Mouse (Mus musculus): ENCODE results near the gene Grin2b.

DNA sequence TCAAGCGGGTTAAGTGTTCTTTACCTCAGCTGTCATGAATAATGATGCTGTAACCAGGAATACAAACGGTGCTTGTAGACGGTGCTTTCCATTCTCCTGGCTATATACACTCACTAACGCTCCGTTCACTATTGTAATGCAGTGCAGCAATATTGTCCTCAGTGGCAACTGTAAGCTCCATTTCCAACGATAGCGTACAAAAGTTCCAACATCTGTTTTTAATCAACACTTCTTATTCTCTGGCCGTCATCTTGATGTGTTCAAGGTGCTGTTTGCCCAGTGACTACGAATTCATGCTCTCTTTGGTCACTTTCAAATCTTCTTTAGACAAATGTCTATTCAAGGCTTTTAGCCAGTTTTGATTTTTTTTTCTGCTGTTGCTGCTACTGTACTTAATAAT is 480.8 kb downstream of the Grin2b start:
- TF ChIP-seq CTCF (IDR thresholded peaks at IDR 0.05; ENCODE audit: low read depth) = no peak
- no peak for TF ChIP-seq EP300 (IDR thresholded peaks at IDR 0.05; ENCODE audit: low read depth)

Data from liver, postnatal 0 days (tissue).